Mouse (Mus musculus) gastrocnemius, adult 18-20 months (tissue): ENCODE measurements around the gene Cherp. TPM values are rescaled to one million over a fixed set of nuclear protein-coding genes. Genes with fewer than 3 reads are reported as not detected.

Experiments
- DNase-seq: peaks from one replicate; pipeline ENCODE4 v3.0.0; 2021; ENCODE audit warnings: low spot score
- total RNA-seq, 2 experiments: library from RNA; stranded (reverse); gene quantifications; 2 replicates each; pipeline ENCODE4 v1.2.3; 2021

Cherp gene
- total RNA-seq, 2 experiments from 2014 or later, result 21.2 to 22.6 TPM

DNA sequence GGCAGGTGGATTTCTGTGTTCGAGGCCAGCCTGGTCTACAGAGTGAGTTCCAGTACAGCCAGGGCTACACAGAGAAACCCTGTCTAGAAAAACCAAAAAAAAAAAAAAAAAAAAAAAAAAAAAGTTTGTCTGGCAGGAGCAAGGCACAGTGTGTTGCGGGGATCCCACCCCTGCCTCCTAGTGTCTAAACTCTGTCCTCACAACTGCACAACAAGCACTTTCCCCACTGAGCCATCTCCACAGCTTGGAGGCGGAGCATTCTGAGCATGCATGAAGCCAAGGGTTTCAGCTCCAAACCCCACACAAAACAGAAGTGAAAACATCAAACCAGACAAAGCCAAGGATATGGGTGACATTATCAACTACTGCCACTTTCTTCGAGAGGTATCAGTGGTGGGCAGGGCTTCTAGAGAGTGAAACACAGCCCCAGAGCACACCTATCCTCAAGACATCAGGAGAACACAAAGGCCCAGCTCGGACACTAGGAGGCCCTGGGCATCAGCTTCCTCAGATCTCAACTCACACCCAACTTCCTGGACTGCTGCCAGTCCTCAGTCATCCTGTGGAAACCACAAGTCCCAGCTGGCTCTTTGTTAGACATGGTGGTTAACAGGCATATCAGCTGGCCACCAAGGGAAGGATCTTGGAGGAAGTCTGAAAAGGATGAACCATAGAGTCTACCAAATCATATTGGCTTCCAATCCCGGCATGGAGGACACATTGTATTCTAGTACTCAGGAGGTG lies 10.6 kb upstream of the Cherp start:
- DNase-seq, result no peak

DNA sequence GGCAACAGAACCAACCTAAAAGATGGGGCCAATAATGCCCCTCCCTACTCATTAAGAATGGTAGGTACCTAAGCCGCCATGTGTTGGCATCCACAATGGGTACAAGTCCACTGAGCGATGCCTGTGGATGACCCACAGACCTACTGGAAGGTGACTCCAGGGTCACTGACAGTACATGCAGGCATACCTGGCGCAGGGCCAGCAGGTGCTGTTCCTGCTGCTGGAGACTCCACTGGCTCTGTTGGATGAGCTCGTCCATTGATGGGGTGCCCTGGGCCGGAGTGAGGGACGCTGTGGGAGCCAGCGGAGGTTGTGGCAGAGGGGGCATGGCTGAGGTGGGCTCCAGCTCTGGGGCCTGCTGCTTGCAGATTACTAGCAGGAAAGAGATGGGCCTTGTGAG lies 4.3 kb downstream of the Cherp start:
- DNase-seq, result no peak

DNA sequence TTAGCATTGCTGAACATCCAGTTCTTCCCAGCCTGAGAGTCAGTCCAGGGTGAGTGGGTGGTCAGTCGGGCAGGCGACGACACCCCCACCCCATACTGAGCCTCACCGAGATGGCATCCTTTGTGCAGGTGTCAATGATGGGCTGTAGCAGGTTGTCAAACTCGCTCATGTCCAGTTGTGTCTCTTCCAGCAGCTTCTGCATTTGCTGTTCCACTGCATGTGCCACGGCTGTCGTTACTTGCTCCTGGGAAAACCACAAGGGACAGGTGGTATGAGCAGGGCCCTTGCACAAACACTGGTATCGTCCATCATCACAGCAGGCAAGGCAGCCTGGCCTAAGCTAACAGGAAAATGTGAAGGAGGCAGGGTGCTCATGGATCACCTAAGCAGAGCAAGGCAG lies 5.0 kb downstream of the Cherp start:
- no peak for DNase-seq

DNA sequence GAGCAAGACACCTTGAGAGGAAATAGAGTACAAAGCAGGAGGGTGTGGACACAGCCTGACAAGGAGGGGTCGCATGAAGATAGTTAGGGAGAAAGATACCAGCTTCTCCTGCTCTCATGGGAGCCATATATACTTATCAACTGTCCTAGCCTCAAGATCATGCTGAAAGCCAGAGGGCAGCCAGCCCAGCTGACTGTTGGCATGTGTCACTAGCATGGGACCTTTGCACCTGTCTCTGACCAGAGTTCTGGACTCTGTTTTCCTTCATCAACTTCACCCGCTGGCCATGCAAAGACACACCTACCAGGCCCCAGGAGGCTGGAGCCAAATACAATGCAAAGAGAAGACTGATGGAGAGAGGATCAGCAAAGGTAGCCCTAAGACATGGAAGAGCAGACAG lies 5.8 kb downstream of the Cherp start:
- DNase-seq, result peak; percentile 43

DNA sequence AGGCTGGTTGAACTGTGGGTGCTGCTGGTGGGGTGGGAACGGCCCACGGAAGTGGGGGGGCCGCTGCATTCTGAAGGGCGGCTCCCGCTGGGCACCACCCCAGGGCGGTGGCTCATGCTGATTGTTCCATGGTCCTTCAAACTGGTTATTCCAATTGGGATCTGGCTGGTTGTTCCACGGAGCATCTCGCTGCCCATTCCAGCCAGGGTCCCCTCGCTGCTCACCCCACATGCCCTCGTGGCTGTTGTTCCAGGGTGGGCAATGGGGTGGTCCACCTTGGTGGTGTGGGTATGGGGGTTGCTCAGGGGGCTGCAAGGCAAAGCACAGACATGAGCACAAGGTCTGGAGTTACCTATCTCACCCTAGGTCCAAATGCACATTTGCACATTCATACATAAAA lies 10.8 kb downstream of the Cherp start:
- DNase-seq, result no peak

DNA sequence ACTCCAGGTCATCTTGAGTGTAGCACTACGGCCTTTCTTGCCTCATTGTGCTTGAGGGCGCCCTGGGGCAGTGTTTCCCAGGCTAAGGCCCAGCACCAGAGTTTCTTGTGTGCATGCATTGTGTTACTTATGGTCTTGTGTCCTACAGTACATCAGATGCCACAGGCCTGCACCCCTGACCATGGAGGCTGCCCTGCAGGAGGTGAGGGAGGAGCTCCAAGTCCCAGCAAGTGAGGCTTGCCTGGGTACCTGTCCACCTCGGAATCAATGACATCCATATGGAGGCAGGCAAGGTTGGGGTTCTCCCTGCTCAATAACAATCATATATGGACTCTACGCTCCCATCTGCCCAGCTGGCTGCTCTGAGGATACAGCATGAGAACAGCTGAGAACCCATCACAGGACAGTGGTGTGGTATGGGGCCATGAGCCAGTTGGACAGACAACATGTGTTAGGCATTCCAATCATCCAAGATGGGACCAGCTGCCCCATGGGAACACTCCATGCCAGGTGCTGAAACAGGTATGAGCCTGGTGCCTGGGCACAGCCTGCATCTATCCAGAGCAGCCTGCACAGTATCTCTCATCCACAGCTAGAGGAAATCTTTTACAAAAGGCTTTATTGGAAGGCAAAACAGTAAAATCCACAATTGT lies 15.0 kb downstream of the Cherp start:
- DNase-seq, result no peak

DNA sequence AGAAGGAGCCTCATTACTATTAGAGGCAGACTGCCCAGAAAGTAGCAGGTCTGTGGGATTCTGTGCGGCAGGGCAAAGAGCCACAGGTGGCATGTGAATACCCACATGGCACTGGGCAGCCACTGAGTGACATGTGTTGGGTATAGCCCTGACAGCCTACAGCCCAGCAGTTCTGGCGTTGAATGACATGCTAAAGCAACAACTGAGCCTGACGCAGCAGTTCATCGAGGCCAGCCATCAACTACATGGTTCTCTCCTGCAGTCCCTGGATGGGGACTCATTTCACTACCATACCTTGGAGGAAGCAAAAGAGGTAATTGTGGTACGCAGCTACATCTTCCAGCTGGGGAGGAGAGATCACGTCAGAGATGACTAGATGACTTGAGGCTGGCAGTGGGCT lies 16.6 kb downstream of the Cherp start:
- DNase-seq, result no peak

DNA sequence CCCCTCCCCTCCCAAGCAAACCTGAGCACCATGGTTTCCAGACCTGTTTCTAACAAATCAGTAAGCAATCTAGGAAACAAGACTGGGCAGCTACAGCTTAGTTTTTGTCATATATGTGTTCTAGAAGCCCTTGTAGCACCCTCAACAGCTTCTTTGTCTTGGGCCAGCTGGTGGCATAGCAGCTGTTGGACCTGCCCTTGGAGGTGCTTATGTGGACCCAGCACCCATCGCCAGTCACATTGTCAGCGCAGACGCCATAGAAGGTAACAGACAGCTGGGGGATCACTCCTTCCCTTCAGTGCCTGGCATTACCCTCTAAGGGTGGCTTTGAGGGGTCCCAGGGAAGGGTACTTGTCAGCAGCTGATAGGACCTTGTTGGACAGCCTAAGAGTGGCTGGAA lies 17.2 kb downstream of the Cherp start:
- no peak for DNase-seq

DNA sequence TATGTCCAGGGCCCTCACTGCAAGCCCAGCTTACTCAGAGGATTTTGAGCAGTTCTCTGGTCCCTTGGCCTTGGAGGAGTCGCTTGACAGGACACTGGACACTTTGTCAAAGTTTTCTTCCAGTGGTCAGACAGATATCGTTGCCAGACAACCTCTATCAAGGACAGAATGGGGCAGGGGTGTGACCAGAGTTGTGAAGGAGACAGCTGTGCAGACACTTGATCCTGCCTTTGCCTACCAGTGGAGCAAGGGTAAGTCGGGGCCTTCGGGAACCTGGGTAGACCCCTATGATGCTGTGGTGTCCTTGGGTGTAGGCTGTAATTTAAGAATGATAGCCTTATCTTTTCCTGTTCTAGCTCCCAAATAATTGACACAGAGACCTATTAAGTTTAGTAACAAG lies 19.7 kb downstream of the Cherp start:
- no peak for DNase-seq

DNA sequence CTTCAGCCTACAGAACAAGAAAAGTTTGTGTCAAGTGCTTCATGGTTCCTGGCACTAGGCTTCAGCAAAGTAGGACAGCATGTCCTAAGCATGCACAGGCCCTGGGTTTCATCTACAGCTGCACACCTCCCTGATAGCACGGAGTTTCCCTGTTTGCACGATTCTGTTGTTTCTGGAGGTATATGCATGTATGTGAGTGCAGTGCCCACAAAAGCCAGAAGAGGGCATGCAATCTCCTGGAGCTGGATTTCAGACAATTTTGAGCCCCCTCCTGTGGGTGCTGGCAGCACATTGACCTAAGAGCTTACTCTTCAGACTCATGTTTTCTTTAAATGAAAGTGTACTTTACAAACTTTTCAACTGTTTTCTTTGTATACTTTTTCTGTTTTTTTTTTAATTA lies 21.1 kb downstream of the Cherp start:
- DNase-seq, result no peak

DNA sequence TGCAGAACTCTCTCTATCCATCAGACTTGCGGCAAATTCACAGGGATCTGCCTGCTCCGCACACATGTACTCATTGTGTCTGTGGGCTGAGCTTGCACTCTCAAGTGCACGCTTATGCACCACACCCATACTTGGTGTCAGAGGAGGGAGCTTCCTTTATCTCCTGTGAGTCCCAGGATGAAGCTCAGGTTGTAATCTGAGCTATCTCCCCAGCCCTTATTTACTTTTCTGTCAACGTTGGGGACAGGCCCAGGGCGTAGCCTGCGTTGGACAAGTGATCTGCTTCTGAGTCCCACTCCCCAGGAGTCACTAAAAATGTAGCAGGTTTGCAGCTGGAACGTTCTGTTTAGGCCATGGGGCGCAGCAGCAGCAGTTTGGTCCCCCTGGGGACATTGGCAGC lies 23.5 kb downstream of the Cherp start:
- no peak for DNase-seq

DNA sequence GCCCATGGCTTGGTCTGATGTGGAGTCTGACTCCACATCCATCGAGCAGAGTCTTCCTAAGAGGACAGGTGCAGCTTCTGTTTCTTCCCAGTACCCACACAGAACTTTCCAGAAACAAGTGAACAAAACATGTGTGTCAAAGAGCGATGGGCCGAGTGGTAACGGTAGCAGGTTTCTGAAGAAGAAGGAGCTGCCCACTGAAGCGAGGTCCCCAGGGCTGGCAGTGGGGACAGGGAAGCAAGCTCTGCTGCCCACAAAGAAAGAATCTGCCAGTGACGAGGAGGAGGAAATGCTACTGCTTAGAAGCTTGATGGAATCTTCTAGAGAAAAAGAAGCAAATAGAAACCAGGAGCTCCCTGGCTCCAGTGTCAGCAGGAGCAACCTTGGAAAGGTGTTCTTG lies 30.0 kb downstream of the Cherp start:
- no peak for DNase-seq

DNA sequence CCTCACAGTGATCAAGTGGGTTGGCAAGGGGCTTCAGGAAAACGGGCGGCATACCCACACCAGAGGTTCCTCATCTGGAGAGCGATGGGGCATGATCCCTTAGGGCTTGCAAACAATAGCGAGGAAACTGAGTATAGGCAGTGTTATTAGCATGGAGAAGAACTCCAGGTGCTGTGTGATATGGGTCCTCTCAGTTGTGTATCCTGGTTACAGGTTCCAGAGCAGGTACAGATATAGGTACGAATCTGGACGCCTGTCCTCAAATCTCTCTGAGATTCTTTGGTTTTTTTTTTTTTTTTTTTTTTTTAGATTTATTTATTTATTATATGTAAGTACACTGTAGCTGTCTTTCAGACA lies 31.1 kb downstream of the Cherp start:
- DNase-seq, result no peak

DNA sequence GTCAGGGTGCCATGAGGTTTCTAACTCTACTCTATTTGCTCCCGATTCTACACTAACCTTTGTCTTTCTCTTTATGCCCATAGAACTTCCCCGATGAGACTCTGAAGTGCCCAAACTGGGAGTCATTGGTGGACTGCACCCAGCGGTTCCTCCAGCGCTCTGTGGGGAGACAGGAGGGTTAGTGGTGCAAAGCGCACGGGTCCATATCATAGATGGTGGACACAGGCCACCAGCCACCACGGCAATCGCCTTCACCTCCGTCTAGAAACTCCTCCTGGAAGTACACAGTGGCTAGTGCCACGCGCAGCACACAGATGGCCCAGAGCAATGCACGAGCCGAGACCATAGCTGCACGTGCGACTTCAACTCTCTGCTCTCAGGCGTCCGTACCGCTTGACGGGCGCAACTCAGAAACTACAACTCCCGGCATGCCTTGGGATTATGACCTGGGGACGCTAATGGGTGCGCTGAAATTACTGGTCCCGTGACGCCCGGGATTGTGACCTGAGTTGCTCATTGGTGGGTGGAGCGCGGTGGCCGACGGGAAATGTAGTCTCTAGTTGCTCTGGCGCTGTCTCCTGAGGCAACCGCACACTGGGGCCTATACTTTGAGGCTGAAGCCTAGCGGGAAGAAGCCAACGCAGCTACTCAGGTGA lies 31.6 kb downstream of the Cherp start, which contains the start of the genes Calr3 and 1700030K09Rik:
Gene Calr3, minus strand, starts transcription at position 533 of the 656 bp plus-strand sequence.
Gene 1700030K09Rik, plus strand, starts transcription at position 543 of the 656 bp plus-strand sequence.
- peak; percentile 99 for DNase-seq

DNA sequence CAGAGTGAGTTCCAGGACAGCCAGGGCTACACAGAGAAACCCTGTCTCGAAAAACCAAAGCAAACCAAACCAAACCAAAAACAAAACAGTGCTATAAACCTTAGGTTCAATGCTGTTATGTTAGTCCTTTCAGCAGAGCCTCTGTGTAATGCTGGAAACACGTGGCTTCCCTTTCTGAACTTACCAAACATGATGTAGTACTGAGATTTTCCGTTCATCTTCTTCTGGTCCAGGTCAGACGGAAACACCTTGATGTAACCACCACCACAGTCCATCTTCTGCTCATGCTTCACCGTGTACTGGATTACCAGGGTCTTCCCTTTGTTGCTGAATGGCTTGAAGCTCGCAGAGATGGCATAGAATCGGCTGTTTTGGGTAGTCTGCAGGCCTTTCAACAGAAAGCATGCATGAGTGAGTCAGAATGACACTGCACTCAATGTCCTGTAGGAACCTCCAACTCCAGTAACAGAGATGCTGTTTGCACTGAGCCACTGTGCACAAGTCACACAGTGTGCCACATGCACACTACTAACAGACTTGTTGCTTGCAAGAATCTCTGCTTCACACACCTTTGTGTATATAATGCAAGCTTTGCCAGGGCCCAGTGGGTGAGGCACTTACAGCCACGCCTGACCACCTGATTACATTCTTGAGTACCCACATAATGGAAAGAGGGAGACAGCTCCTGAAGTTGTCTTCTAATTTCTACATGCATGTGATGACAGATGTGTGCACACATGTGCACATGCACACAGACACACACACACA lies 36.6 kb downstream of the Cherp start:
- DNase-seq, result no peak

DNA sequence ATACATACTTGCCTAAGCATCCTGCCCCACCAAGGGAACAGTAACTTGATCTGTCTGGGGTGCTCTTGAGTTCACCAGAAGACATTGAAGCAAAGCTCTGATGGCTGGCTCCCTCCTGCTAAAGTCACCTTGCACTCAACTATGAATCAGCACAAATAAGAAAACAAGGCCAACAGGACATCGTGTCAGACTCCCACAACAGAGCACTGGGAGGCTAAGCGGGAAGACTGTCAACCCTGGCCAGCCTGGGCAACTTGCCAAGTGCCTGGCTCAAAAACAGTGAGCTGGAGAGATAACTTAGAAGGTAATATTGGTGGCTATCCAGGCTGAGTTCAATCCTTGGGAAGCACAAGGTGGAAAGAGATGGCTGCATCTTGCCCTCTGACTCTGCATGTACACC lies 40.1 kb downstream of the Cherp start:
- DNase-seq, result peak; percentile 29

DNA sequence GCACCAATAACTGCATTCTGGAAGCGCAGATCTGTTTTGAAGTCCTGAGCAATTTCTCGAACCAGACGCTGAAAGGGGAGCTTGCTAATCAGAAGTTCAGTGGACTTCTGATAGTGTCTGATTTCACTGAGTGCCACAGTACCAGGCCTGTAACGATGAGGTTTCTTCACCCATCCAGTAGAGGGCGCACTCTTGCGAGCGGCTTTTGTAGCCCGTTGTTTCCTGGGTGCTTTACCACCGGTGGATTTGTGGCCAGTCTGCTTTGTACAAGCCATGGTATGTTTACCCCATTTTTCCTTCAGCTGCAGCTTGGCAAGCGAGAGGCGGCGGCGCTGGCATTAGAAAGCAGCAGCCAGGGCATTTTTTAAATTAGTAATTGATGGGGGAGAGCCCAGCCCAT lies 45.4 kb downstream of the Cherp start:
- DNase-seq, result peak; percentile 32

DNA sequence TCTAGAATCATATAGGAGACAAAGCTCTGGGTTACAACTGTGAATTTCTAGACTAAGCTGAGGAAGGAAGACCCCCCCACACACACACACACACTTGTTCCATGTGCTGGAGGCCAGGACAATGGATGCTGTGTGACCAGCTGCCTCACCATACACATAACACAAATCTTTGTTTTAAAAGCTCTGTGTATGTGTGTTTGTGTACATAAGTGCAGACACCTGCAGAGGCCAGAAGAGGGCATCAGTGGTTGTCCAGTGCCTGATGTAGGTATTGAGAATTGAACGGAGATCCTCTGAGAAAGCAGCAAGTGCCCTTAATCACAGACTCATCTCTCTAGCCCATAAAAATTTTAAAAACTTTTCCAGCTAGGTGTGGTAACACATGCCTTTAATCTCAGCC lies 52.1 kb downstream of the Cherp start:
- DNase-seq, result no peak

DNA sequence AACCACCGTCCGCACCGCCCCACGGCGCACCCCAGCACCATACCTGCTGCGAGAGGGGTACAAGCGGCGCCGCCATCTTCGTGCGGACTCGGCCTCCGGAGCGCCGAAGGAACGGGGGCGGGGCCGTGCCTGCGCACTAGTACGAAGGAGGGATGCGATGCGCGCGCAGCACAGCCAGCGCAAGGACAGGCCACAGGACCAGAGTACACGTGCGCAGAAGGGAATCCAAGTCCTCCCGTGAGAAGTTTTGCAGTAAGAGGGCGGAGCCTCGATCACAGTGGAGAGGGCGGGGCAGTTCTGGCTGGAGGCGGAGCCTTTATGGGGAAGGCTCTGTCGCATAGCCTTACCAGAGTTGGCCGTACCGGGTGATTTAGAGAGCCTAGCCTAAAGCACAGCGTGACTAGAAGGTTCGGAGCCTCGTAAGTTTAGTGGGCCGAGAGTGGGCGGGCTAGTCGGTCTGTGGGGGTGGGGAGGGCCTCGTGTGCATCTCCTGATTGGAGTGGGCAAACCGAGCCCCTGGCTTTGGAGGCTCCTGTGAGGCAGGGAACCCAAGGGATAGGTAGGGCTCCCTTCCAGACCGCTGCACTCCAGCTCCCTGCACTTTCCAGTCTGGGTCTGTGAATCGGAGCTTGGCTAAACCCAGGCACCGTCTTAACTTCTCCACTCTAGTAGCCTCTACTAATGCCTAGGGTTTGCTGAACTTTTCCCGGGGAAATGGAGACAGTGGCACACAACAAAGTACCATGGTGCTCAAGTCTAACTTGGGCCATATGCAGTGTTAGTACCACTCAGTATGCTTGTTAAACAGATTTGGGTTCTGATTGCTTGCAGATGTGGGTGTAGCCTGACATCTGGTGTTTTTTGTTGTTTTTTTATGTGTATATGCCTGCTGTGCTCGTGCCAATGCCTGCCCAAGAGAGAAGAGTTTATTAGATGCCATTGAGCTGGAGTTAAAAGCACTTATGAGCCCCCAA lies 53.4 kb downstream of the Cherp start, which contains the start of gene Eps15l1:
Gene Eps15l1, minus strand, starts transcription at position 99 of the 974 bp plus-strand sequence.
- DNase-seq, result peak; percentile 99

DNA sequence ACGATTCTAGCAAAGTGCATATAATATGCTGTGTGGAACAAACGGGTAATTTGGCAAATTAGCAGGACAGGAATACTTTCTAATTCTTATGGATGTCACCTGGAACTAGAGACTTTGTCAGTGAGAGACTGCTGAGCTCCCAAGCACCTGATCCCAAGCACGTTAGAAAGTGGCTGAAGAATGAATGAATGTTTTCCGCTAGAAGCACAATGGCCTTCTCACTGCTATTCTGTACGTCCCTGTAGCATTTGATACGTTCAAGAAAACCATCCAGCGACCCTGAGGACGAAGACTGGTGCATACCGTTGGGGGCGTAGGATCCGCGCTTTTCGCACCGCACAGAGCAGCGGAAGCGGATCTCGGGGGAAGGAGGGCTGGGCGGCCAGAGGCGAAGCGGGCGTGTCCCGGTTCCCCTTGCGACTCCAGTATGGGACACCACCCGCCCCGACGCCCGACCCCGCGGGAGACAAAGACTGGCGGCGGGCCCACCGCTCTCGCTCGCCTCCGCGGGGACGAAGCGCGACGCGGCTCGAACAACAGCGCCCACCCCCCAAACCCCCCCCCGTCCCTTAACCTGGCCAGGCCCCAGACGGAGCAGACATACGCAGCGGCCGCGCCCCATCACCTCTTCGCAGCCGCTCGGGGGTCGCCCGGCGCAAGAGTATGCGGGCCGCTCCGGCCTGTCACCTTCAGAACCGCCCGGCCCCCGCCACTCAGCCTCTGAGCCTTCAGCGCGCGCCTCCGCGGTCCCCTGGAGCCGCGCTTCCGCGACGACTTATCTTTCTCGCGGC lies 54.3 kb downstream of the Cherp start:
- peak; percentile 26 for DNase-seq
